Mouse (Mus musculus): ENCODE measurements at regions not wholly inside any gene's neighbourhood (a gene's known extent, or its start where the extent isn't known, plus 50 kb on each side); places are given as distances from the start of the nearest gene placed in this dataset.

- DNase-seq, result no peak
Measured at GRCm38 (mm10) chr11:24695010-24695720, 617.3 kb downstream of the Bcl11a start.

- no peak for DNase-seq
Measured at GRCm38 (mm10) chr11:24696561-24696960, 618.7 kb downstream of the Bcl11a start.

GRCm38 (mm10) chr11:24708790-24709189, 630.9 kb downstream of the Bcl11a start:
- no peak for DNase-seq

- DNase-seq, result no peak
Measured at GRCm38 (mm10) chr11:24716539-24717287, 638.9 kb downstream of the Bcl11a start.

GRCm38 (mm10) chr11:24724259-24724937, 646.5 kb downstream of the Bcl11a start:
- no peak for DNase-seq

GRCm38 (mm10) chr11:24726331-24726730, 648.5 kb downstream of the Bcl11a start:
- no peak for DNase-seq

GRCm38 (mm10) chr11:24727404-24727803, 649.5 kb downstream of the Bcl11a start:
- DNase-seq, result no peak

GRCm38 (mm10) chr11:24731431-24731830, 653.6 kb downstream of the Bcl11a start:
- DNase-seq, result no peak

GRCm38 (mm10) chr11:24739710-24740255, 661.9 kb downstream of the Bcl11a start:
- DNase-seq, result no peak

GRCm38 (mm10) chr11:24740466-24740865, 662.6 kb downstream of the Bcl11a start:
- no peak for DNase-seq

GRCm38 (mm10) chr11:24742561-24742960, 664.7 kb downstream of the Bcl11a start:
- DNase-seq, result no peak

GRCm38 (mm10) chr11:24743439-24743838, 665.6 kb downstream of the Bcl11a start:
- no peak for DNase-seq

GRCm38 (mm10) chr11:24745841-24746240, 668.0 kb downstream of the Bcl11a start:
- DNase-seq, result no peak

GRCm38 (mm10) chr11:24750144-24750779, 672.4 kb downstream of the Bcl11a start:
- no peak for DNase-seq

- no peak for DNase-seq
Measured at GRCm38 (mm10) chr11:24758130-24758529, 680.3 kb downstream of the Bcl11a start.

GRCm38 (mm10) chr11:24783470-24783869, 705.6 kb downstream of the Bcl11a start:
- DNase-seq, result no peak

- DNase-seq, result no peak
Measured at GRCm38 (mm10) chr11:24789120-24789519, 711.3 kb downstream of the Bcl11a start.

GRCm38 (mm10) chr11:24795510-24796211, 717.8 kb downstream of the Bcl11a start:
- DNase-seq, result no peak

GRCm38 (mm10) chr11:24804623-24805023, 726.8 kb downstream of the Bcl11a start:
- DNase-seq, result no peak

- DNase-seq, result no peak
Measured at GRCm38 (mm10) chr11:24829578-24830401, 751.9 kb downstream of the Bcl11a start.

- no peak for DNase-seq
Measured at GRCm38 (mm10) chr11:24830484-24830883, 752.6 kb downstream of the Bcl11a start.

Measured in kidney, postnatal 14 days (tissue).